Mouse (Mus musculus) megakaryocyte, embryonic 14.5 days (primary cell): Measurements from ENCODE around the gene Rc3h1.

ENCODE experiments used
- FLI1 ChIP-seq: IDR thresholded peaks from 2 replicates; pipeline ENCODE4 v1.6.1; 2012; ENCODE audit warnings: low read length, inconsistent platforms, mixed read lengths
- GATA1 ChIP-seq: IDR thresholded peaks from 3 replicates; pipeline ENCODE4 v1.6.1; 2012; ENCODE audit warnings: mixed read lengths, low read length, inconsistent platforms, borderline replicate concordance

GRCm38 (mm10) chr1:160980021-160980420 lies 73.8 kb downstream of the Rc3h1 start:
- 0 out of 3 replicates have a peak, but pooled peaks have one; percentile 6 for TF ChIP-seq GATA1
- no peak for TF ChIP-seq FLI1
